Mouse (Mus musculus) retina, adult 2 months (tissue): ENCODE results near the gene Wsb2.
"Not testable (repeated sequence)": the region's sequence is repeated elsewhere in the genome, so short reads cannot be mapped to it uniquely, and the experiment has no call there.

ENCODE experiments used
- DNase-seq: peaks from one replicate; pipeline ENCODE4 v3.0.0-alpha.2; 2012; ENCODE audit warnings: low read depth, low spot score

Wsb2 gene

DNA sequence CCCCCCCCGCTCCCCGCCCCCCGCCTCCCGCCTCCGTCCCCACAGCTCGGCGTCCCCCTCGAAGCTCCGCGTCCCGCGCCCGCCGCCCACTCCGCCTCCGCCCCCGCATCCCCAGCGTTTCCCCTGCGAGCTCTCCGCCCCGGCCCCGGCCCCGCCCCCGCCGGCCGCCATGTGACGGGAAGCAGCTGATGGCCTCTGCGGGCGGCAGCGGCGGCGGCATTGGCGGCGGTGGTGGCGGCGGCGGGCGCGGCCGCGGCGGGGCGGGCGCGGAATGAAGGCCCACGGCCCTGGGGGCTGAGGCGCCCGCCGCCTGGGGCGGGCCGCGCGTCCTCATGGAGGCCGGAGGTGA lies at the start of gene Wsb2:
Gene Wsb2 (plus strand): TSS at position 176 of the 349 bp plus-strand sequence.
- no peak for DNase-seq

- peak; percentile 44 for DNase-seq
Observed at GRCm38 (mm10) chr5:117307699-117308098, 49.4 kb upstream of the Wsb2 start.

DNA sequence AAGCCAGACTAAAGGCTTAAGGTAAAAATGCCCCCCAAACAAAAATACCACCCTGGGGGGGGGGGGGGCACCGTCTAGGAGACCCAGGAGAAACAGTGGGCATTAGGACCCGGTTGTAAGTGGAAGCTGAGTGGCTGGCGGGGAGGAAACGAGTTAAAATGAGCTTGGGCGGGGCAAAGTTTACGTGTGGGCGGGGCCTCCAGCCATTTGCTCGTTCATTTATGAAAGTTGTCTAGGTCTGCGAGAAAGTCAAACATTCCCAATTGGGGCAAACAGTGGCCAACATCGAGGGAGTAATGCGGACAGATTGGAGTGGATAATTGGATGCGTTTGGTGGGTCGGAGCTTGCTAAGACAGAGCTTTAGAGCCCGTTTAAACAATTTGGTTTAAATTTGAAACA lies 43.7 kb upstream of the Wsb2 start:
- no peak for DNase-seq

- no peak for DNase-seq
Observed at GRCm38 (mm10) chr5:117313909-117314308, 43.2 kb upstream of the Wsb2 start.

DNA sequence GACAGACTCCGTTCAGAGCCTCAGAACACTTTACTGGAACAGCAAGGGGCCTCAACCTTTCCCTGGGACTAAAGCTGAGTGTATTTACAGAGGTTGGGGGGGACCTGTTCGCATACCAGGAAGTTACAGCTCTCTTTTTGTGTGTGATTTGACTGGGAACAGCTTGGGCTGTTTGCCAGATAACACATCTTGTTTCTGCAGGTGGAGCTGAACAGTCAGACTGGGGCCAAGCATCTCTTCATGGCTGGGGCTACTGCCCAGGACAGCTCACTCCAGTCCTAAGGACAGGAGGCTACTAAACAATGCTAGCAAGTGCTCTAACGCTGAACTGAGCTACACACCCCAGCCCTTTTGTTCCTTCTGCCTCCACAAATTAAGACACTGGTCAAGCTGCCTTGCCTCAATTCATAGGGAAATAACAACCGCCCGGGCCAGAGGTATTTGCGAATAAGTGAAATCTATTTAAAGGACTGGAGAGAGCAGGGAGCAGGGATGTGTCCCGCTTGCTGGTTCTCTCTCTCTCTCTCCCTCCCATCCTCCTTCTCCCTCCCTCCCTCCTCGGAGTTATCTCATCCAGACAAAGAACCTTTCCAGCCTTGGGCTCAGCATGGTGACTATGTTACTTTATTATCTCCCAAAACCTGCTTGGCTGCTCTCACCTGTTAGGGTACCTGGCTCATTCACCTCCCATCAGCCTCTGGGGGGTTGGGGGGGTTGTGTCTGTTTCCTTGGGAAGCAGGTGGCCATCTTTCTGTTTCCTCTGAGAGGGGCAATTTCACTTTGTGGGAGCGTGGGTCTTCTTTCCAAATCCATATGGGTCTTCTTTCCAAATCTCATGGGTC lies 42.3 kb upstream of the Wsb2 start:
- no peak for DNase-seq

DNA sequence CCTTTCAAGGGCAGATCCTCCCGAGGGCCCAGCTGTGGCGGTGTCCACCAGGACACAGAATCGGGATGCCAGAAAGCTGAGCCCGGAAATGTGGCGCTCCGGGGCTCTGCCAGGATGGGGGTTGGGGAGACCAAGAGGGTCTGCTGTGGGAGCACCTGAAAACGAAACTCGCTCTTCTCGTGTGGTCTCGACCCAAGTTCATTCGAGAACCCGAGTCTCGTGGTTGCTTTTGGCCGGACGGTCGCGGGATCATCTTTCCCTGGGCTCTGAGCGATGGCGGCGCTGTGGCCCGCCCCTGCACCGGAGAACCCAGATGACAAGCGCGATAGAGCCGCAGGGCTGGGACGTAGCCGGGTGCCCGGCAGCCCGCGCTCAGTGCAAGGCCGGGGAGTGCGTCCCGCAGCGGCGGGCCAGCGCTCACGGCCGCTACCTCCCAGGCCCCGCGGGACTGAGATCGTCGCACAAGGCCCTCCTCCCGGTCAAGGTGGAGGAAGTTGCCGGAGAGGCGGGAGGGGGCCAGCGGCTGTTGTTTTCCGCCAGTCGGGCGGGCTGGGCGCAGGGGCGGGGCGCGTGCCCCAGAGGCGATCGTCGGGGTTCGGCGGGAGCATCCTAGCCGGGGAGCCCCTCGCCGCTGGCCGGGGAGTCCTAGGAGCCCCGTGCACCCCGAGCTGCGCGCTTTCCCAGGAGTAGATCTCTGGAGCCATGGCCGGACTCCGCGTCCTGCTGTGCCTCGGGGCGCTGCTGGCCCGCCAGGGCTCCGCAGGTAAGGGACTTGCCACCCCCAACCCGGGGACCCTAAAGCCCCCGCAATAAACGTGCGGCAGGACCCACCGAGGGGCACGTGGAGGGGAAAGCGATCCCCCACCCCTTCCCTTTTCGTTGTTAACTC lies 38.1 kb upstream of the Wsb2 start, which contains the start of gene Vsig10:
Gene Vsig10 (plus strand): TSS at position 343 of the 889 bp plus-strand sequence.
- DNase-seq = no peak

GRCm38 (mm10) chr5:117323751-117324150 lies 33.4 kb upstream of the Wsb2 start:
- DNase-seq = no peak

DNA sequence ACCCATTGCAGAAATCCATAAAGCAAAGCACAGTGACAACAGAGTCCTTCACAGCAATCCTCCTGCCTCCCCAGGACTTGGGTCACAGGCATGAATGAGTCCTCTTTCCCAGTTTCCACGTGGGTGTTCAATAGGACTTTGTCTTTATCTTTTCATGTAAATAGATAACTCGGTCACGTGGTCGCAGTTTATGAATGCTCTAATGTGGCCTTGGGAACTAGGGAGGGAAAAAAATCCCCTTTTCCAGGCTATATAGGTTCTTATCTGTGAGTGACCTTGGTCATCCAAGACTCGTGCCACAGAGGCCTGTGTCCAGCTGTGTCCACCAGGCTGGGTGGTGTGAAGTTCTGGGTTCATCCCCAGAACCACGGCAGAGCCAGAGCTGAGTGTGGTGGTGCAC lies 30.7 kb upstream of the Wsb2 start:
- DNase-seq = no peak

DNA sequence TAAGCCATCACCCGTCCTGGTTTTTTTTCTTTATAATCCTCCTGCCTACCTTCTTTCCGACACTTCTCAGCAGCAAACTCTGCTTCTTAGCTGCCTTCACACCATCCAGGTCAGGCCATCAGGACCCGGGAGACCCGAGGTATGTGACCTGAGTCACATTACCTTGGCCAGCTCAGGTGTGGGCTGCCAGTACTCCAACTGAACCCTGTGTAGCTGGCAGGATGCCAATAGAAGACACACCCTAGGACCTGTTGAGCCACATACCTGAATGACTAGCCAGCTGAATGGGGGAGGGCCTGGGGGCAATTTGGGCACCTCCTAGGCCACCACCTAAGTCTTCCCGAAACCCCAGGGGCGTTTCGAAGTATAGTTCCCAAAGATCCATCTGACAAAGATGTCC lies 26.6 kb upstream of the Wsb2 start:
- no peak for DNase-seq

DNA sequence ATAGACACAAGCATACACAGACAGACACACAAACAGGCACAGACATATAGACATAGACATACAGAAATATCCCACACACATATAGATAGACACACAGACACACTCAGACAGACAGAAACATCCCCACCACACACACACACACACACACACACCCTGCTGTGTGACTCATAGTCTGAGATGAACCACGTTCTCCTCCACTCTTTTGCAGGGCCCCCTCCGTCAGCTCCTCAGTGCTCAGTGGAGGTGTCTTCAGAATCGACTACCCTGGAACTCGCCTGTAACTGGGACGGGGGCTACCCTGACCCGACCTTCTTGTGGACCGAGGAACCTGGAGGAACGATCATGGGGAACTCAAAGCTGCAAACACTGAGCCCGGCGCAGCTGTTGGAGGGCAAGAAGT lies 19.1 kb upstream of the Wsb2 start:
- no peak for DNase-seq

DNA sequence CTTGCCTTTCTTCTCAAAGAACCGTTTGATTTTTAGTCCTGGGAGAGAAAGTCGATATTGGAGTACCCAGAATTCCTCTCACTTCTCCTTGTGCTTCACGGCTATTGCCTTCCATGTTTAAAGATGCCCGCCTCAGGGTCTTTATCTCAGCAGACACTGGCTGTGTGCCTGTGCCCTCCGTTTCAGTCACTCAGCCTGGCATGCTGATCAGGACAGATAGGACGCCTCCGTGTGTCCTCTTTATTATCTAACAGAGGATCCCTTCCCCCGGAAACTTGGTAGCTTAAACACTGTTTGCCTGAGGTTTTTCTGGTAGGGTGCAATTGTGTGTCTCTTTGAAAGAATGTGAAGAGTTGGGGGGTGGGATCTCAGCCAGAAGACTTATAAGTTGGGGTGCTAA lies 18.6 kb upstream of the Wsb2 start:
- DNase-seq = no peak

DNA sequence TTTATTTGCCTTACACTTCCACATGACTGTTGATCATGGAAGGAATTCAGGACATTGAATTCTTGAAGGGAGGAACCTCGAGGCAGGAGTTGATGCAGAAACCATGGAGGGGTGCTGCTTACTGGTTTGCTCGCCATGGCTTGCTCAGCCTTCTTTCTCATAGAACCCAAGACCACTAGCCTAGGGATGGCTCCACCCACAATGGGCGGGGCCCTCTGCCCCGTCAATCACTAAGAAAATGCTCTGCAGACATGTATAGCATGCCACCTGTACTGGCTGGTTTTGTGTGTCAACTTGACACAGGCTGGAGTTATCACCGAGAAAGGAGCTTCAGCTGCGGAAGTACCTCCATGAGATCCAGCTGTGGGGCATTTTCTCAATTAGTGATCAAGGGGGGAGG lies 17.0 kb upstream of the Wsb2 start:
- DNase-seq = no peak

DNA sequence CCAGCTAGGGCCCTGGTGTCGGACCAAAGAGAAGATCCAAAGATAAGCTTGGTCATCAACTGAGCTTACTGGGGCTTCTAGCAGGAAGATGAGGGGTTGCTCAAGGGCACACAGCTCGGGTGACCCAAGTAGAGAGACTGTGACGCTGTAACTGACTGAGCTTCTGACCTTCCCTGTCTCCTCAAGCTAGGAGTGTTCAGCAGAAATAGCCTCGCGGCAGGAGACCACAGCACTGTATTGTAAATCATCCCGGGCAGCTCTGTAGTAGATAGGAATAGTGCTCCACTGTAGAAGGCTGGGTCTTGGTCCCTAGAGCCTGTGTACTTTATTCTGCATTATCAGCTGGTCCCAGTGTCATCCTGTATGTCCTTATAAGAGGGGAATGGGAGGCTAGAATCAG lies 15.2 kb upstream of the Wsb2 start:
- no peak for DNase-seq

DNA sequence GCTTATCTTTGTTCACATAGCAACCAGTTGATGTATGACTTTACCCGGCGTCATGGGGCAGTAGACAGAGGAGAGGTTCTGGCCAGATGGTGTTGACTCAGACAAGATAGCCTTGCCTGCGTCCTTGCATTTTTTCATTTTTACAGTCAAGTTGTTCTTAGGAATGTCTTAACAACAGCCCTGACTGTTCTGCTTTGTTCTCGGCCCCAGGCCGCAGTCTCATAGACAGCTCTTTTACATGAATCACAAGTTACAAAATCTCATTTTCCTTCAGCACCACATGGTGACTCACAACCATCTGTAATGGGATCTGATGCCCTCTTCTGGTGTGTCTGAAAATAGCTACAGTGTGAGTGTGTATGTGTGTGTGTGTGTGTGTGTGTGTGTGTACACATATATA lies 12.6 kb upstream of the Wsb2 start:
- DNase-seq = not testable (repeated sequence)

DNA sequence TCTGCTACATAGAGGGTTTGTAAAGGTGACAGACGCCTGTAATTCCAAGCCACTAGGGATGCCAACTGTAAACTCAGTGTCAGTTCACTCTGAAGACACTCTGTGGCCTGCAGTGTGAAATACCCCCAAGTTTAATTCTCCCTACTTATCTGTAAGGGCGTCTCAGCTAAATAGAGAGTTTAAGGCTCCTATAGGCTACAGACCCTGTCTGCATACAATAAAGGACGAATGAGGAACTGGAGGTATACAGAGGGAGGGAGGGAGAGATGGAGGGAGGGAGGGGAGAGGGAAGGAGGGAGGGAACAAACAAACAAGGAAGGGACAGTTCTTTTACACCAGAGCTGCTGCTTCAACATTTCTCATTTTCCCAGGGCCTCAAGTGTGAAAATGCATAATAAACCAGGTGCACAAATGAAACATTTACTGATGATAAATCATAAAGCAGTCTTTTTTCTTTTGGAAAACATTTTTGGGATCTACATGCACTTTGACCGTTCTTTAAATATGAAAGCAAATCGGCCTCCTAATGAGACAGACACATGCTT lies 11.6 kb upstream of the Wsb2 start:
- DNase-seq = no peak

- no peak for DNase-seq
Observed at GRCm38 (mm10) chr5:117346281-117346680, 10.8 kb upstream of the Wsb2 start.

GRCm38 (mm10) chr5:117347011-117347410 lies 10.1 kb upstream of the Wsb2 start:
- DNase-seq = no peak

DNA sequence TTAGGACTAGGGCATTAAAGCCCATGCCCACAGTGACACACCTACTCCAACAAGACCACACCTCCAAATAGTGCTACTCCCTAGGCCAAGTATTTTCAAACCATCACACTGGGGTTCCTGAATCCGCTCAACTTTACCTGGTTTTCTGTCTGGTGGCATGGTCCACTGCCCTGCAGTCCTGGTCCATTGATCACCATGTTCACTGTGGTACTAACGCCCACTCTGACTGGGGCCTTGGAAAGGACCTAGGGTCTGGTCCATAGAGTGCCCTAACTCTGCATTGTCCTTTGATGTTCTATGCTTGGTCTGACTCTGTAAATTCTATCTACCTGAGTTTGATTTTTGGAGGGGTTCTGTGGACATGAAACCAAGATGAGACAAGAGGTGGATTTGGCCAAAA lies 9.3 kb upstream of the Wsb2 start:
- DNase-seq = no peak

- DNase-seq = no peak
Observed at GRCm38 (mm10) chr5:117348279-117348678, 8.8 kb upstream of the Wsb2 start.

- no peak for DNase-seq
Observed at GRCm38 (mm10) chr5:117354121-117354520, 3.0 kb upstream of the Wsb2 start.

GRCm38 (mm10) chr5:117355648-117356303 lies 1.3 kb upstream of the Wsb2 start:
- DNase-seq = no peak
